Mouse (Mus musculus): ENCODE data around the gene Ercc4.

Ercc4 gene

GRCm38 (mm10) chr16:13194882-13195281 is 85.4 kb downstream of the Ercc4 start:
- ATAC-seq (ENCODE audit: low TSS enrichment), result peak; percentile 38

GRCm38 (mm10) chr16:13196626-13197025 is 87.1 kb downstream of the Ercc4 start:
- peak; percentile 60 for ATAC-seq (ENCODE audit: low TSS enrichment)

- peak; percentile 71 for ATAC-seq (ENCODE audit: low TSS enrichment)
These were observed 87.8 kb downstream of the Ercc4 start for GRCm38 (mm10) chr16:13197293-13197692.

- no peak for ATAC-seq (ENCODE audit: low TSS enrichment)
These were observed 89.7 kb downstream of the Ercc4 start for GRCm38 (mm10) chr16:13199204-13199603.
